Mouse (Mus musculus) cerebellum, adult 9-10 months (tissue): Measurements from ENCODE around the gene Exosc9.

Experiments used
- DNase-seq: peaks from one replicate; pipeline ENCODE4 v3.0.0; 2022

Exosc9 gene

GRCm38 (mm10) chr3:36552406-36553047, at the start of gene Exosc9:
Gene Exosc9, plus strand, starts transcription at chr3:36552606.
- peak; percentile 95 for DNase-seq

- no peak for DNase-seq
Measured at GRCm38 (mm10) chr3:36505306-36505705, 47.1 kb upstream of the Exosc9 start.

- no peak for DNase-seq
Measured at GRCm38 (mm10) chr3:36505809-36506735, 46.3 kb upstream of the Exosc9 start.

- no peak for DNase-seq
Measured at GRCm38 (mm10) chr3:36511491-36511890, 40.9 kb upstream of the Exosc9 start.

- DNase-seq, result no peak
Measured at GRCm38 (mm10) chr3:36516196-36516595, 36.2 kb upstream of the Exosc9 start.

GRCm38 (mm10) chr3:36521073-36522060, 31.0 kb upstream of the Exosc9 start, which contains the start of gene Gm11549:
Gene Gm11549, minus strand, starts transcription at chr3:36521813.
- DNase-seq, result no peak

GRCm38 (mm10) chr3:36522137-36522536, 30.3 kb upstream of the Exosc9 start:
- no peak for DNase-seq

GRCm38 (mm10) chr3:36524466-36524865, 27.9 kb upstream of the Exosc9 start:
- no peak for DNase-seq

- DNase-seq, result no peak
Measured at GRCm38 (mm10) chr3:36530345-36530744, 22.1 kb upstream of the Exosc9 start.

- DNase-seq, result no peak
Measured at GRCm38 (mm10) chr3:36530781-36531180, 21.6 kb upstream of the Exosc9 start.

- no peak for DNase-seq
Measured at GRCm38 (mm10) chr3:36531242-36531641, 21.2 kb upstream of the Exosc9 start.

GRCm38 (mm10) chr3:36531979-36532542, 20.3 kb upstream of the Exosc9 start:
- DNase-seq, result no peak

- DNase-seq, result no peak
Measured at GRCm38 (mm10) chr3:36532738-36533137, 19.7 kb upstream of the Exosc9 start.

- no peak for DNase-seq
Measured at GRCm38 (mm10) chr3:36533201-36533672, 19.2 kb upstream of the Exosc9 start.

GRCm38 (mm10) chr3:36536041-36536440, 16.4 kb upstream of the Exosc9 start:
- no peak for DNase-seq

- no peak for DNase-seq
Measured at GRCm38 (mm10) chr3:36537701-36538470, 14.5 kb upstream of the Exosc9 start.

- no peak for DNase-seq
Measured at GRCm38 (mm10) chr3:36540756-36541155, 11.7 kb upstream of the Exosc9 start.

- no peak for DNase-seq
Measured at GRCm38 (mm10) chr3:36541399-36541798, 11.0 kb upstream of the Exosc9 start.

GRCm38 (mm10) chr3:36544961-36545360, 7.4 kb upstream of the Exosc9 start:
- DNase-seq, result no peak

GRCm38 (mm10) chr3:36551343-36551742, 1.1 kb upstream of the Exosc9 start:
- DNase-seq, result peak; percentile 41

- no peak for DNase-seq
Measured at GRCm38 (mm10) chr3:36551851-36552384, 488 bp upstream of the Exosc9 start.
